Mouse (Mus musculus): Measurements from ENCODE around the gene Gpnmb. TPM values are rescaled to one million over a fixed set of nuclear protein-coding genes. Genes with fewer than 3 reads are reported as not detected.

Gene Gpnmb
- polyA plus RNA-seq, 1 experiment = 2.6 TPM

DNA sequence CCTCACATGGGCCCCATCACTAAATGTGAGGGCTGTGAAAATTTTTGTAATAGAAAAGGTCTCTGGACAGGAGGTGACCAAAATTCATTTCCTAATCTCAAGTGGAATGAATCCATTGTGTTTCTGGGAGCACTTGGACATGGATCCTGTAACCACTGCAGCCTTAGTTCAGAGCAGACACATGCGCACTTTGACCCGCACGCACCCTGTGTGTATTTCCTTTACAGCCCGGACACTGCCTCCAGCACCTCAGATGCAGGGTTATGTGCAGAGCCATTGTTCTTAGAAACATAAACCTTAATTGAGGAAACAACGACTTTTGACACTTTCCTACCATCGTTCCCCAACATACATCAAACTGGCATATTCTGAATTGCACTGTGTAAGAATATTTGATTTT lies 78.1 kb downstream of the Gpnmb start:
- H3K27ac ChIP-seq (ENCODE audit: control insufficient read depth, insufficient read depth, low read depth, low read length, poor library complexity) = no peak overlapping the region
- TF ChIP-seq CTCF (IDR thresholded peaks at IDR 0.05; ENCODE audit: control insufficient read depth, insufficient read depth, low read length) (no peak), POLR2A (IDR thresholded peaks at IDR 0.05; ENCODE audit: borderline replicate concordance, control insufficient read depth, low read depth, low read length) (no peak)
- H3K4me3 ChIP-seq (replicated peaks; ENCODE audit: control insufficient read depth, low read depth, low read length) = no peak overlapping the region
- H3K4me1 ChIP-seq (ENCODE audit: control insufficient read depth, insufficient read depth, low read length) = no peaks in the 10 kb centered on the region
- WGBS = 90% methylated on average over 6 of the region's 6 CpGs

DNA sequence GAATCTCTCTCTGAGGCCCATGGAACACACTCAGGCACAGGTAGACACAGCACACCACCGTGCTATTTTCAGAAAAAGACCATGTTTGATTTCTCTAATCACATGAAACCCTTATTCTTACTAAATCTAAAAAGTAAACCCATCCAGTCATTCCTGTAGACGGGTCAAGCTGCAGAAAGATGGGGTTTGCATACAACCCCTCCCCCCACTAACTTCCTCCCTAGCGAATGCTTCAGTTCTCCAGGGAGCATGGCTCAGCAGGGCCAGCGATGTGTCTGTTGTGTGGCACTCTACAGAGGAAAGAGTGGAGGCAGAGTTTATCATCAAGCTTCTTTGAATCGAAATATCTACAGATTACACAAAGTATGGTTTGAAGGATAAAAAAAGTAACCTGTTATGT lies 79.2 kb downstream of the Gpnmb start:
- 43% methylated on average over 5 of the region's 5 CpGs for WGBS
- Histone ChIP-seq H3K4me1 (ENCODE audit: control insufficient read depth, insufficient read depth, low read length) (no peaks in the 10 kb centered on the region), H3K4me3 (replicated peaks; ENCODE audit: control insufficient read depth, low read depth, low read length) (no peak overlapping the region), H3K27ac (ENCODE audit: control insufficient read depth, insufficient read depth, low read depth, low read length, poor library complexity) (no peak overlapping the region)
- TF ChIP-seq POLR2A (IDR thresholded peaks at IDR 0.05; ENCODE audit: borderline replicate concordance, control insufficient read depth, low read depth, low read length) (no peak), CTCF (IDR thresholded peaks at IDR 0.05; ENCODE audit: control insufficient read depth, insufficient read depth, low read length) (no peak)

DNA sequence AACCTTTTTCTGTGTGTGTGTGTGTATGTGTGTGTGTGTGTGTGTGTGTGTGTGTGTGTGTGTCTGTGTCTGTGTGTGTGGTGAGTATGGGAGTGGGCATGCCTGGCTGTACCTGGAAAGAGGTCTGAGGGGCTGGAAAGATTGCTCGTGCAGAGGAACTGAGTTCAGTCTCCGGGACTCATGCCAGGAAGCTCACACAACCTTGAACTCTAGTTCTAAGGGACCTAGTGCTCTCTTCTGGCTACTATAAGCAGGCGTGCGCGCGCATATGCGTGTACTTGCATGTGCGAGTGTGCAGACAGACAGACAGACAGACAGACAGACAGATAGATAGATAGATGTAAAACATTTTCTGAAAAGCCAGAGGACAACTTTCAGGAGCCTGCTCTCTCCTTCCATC lies 79.9 kb downstream of the Gpnmb start:
- TF ChIP-seq POLR2A (IDR thresholded peaks at IDR 0.05; ENCODE audit: borderline replicate concordance, control insufficient read depth, low read depth, low read length) (no peak), CTCF (IDR thresholded peaks at IDR 0.05; ENCODE audit: control insufficient read depth, insufficient read depth, low read length) (no peak)
- 88% methylated on average over 8 of the region's 8 CpGs for WGBS
- Histone ChIP-seq H3K27ac (ENCODE audit: control insufficient read depth, insufficient read depth, low read depth, low read length, poor library complexity) (no peak overlapping the region), H3K4me1 (ENCODE audit: control insufficient read depth, insufficient read depth, low read length) (no peaks in the 10 kb centered on the region), H3K4me3 (replicated peaks; ENCODE audit: control insufficient read depth, low read depth, low read length) (no peak overlapping the region)

DNA sequence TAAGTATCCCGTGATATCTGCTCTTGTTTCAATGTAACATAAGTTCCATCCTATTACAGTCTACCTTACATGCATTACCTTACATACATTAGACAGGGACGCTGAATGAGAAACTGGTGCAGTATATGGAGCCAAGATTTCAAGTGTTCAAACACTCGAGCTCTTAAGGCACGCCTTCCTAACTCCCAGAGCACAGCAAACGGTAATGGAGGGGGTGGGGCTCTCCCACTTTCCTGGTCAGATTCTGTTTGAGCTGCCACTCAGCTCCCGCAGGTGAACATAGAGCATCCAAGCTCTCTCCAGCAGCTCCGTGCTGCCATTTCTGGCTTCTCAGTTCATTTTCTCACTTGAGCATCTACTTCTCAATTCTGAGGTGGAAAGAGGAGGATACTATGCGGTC lies 82.1 kb downstream of the Gpnmb start:
- H3K4me3 ChIP-seq (replicated peaks; ENCODE audit: control insufficient read depth, low read depth, low read length) = no peak overlapping the region
- H3K4me1 ChIP-seq (ENCODE audit: control insufficient read depth, insufficient read depth, low read length) = no peaks in the 10 kb centered on the region
- TF ChIP-seq CTCF (IDR thresholded peaks at IDR 0.05; ENCODE audit: control insufficient read depth, insufficient read depth, low read length) = no peak
- TF ChIP-seq POLR2A (IDR thresholded peaks at IDR 0.05; ENCODE audit: borderline replicate concordance, control insufficient read depth, low read depth, low read length) = no peak
- H3K27ac ChIP-seq (ENCODE audit: control insufficient read depth, insufficient read depth, low read depth, low read length, poor library complexity) = no peak overlapping the region
- WGBS = 71% methylated on average over 8 of the region's 8 CpGs

DNA sequence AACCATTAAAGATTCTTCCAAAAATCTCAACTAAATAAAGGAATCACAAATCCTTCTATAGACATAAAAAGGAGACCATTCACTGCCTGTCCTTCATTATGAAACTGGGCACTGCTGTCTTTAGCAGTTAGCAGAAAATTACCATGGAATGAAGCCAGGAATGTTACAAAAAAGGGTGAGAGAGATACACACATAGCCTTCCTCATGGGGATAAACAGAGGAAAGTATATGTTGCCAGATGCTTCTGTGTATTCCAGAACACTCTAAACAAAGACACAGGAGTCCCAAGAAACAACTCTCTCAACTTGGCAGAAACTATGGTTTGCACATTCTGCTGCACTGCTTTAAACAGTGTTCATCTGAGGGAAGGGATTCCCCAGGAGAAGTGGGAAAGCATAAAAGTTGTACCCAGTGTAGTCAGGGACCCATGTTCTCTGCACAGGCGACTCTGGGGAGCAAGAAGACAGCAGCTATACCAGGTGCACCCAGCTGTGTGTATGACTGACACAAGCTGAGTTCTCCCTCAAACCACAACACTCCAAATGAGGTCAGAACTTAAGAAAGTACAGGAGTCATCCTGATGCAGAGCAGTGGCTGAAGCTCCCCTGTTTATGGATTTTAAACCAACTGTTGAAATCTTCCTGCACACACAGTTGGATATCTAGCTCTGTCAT lies 83.3 kb downstream of the Gpnmb start:
- no peak overlapping the region for H3K27ac ChIP-seq (ENCODE audit: control insufficient read depth, insufficient read depth, low read depth, low read length, poor library complexity)
- WGBS = 43% methylated on average over 1 of the region's 1 CpGs
- H3K4me1 ChIP-seq (ENCODE audit: control insufficient read depth, insufficient read depth, low read length) = no peaks in the 10 kb centered on the region
- TF ChIP-seq CTCF (IDR thresholded peaks at IDR 0.05; ENCODE audit: control insufficient read depth, insufficient read depth, low read length) (no peak), POLR2A (IDR thresholded peaks at IDR 0.05; ENCODE audit: borderline replicate concordance, control insufficient read depth, low read depth, low read length) (no peak)
- H3K4me3 ChIP-seq (replicated peaks; ENCODE audit: control insufficient read depth, low read depth, low read length) = no peak overlapping the region

DNA sequence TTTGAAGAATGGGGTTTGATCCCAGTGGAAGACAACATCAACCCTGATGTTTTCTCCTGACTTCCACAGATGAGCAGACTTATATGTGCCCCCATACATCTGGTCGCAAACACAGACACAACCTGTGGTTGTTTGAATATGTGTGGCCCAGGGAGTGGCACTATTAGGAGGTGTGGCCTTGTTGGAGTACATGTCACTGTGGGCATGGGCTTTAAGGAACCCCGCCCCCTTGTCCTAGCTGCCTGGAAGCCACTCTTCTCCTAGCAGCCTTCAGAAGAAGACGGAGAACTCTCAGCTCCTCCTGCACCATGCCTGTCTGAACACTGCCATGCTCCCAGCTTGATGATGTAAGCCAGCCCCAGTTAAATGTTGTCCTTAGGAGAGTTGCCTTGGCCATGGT lies 84.0 kb downstream of the Gpnmb start:
- 68% methylated on average over 3 of the region's 3 CpGs for WGBS
- no peak overlapping the region for H3K27ac ChIP-seq (ENCODE audit: control insufficient read depth, insufficient read depth, low read depth, low read length, poor library complexity)
- TF ChIP-seq CTCF (IDR thresholded peaks at IDR 0.05; ENCODE audit: control insufficient read depth, insufficient read depth, low read length) = no peak
- no peak for TF ChIP-seq POLR2A (IDR thresholded peaks at IDR 0.05; ENCODE audit: borderline replicate concordance, control insufficient read depth, low read depth, low read length)
- no peak overlapping the region for H3K4me3 ChIP-seq (replicated peaks; ENCODE audit: control insufficient read depth, low read depth, low read length)
- no peaks in the 10 kb centered on the region for H3K4me1 ChIP-seq (ENCODE audit: control insufficient read depth, insufficient read depth, low read length)

Other genes starting within 250 kb of the Gpnmb start
- gene Tmem176a, start 195.6 kb upstream of the Gpnmb start, polyA plus RNA-seq (2011; ENCODE audit: insufficient read depth, insufficient read length, low replicate concordance, missing spikeins) = 17.9 and 24.6 TPM in 2 replicates
- 17.2 and 26.5 TPM in 2 replicates for gene Tmem176b, start 195.1 kb upstream of the Gpnmb start, polyA plus RNA-seq (2011; ENCODE audit: insufficient read depth, insufficient read length, low replicate concordance, missing spikeins)
- gene Aoc1, start 163.7 kb upstream of the Gpnmb start, polyA plus RNA-seq (2011; ENCODE audit: insufficient read depth, insufficient read length, low replicate concordance, missing spikeins) = not detected in 2 replicates
- gene 1600015I10Rik, start 106.7 kb upstream of the Gpnmb start, polyA plus RNA-seq (2011; ENCODE audit: insufficient read depth, insufficient read length, low replicate concordance, missing spikeins) = not detected in 2 replicates
- gene Doxl2, start 61.6 kb upstream of the Gpnmb start, polyA plus RNA-seq (2011; ENCODE audit: insufficient read depth, insufficient read length, low replicate concordance, missing spikeins) = not detected in 2 replicates
- not detected in 2 replicates for gene Svs1, start 49.7 kb upstream of the Gpnmb start, polyA plus RNA-seq (2011; ENCODE audit: insufficient read depth, insufficient read length, low replicate concordance, missing spikeins)
- gene Malsu1, start 37.2 kb downstream of the Gpnmb start, polyA plus RNA-seq (2011; ENCODE audit: insufficient read depth, insufficient read length, low replicate concordance, missing spikeins) = 13.7 and 21.1 TPM in 2 replicates
- gene Igf2bp3, start 178.4 kb downstream of the Gpnmb start, polyA plus RNA-seq (2011; ENCODE audit: insufficient read depth, insufficient read length, low replicate concordance, missing spikeins) = 0.31 and 2.7 TPM in 2 replicates
- gene Tra2a, start 227.5 kb downstream of the Gpnmb start, polyA plus RNA-seq (2011; ENCODE audit: insufficient read depth, insufficient read length, low replicate concordance, missing spikeins) = 138 and 166 TPM in 2 replicates